Mouse (Mus musculus) left cerebral cortex, postnatal 36 days (tissue): Measurements from ENCODE around the gene Ikzf2. TPM values are rescaled to one million over a fixed set of nuclear protein-coding genes. Genes with fewer than 3 reads are reported as not detected.

Experiments
- DNase-seq, 2 experiments: peaks; one replicate each; pipeline ENCODE4 v3.0.0; 2021 to 2022; ENCODE audit warnings: low spot score in 2 of 2, mixed read lengths in 1 of 2
- intact Hi-C: fragments of 180-260 bp; cut with DNase I; formaldehyde crosslinking; loops from one replicate; pipeline ENCODE4 v1.15.1; 2025
- total RNA-seq, 2 experiments: library from RNA; stranded (reverse); gene quantifications; 2 replicates each; pipeline ENCODE4 v1.2.3; 2021

Gene Ikzf2
- total RNA-seq, 2 experiments from 2014 or later: 4.5 to 4.6 TPM

DNA sequence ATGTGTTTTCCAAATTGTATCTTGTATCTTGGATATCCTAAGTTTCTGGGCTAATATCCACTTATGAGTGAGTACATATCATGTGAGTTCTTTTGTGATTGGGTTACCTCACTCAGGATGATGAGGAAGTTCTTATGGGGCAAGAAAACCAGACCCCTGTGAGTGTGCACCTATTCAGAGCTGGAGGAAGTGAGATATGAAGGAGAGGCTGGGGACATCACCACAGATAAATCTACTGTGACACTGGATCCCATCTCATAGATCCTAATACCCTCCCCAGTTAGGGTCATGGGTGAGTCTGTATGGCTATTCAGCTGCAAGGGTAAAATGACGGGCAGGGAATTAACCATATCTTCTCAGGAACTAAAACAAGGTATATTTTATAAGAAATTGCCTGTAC lies 80.2 kb downstream of the Ikzf2 start:
- intact Hi-C loops: no loop called here
- DNase-seq: no peak

GRCm38 (mm10) chr1:69604213-69604612 lies 82.8 kb downstream of the Ikzf2 start:
- intact Hi-C loops: no loop called here
- no peak for DNase-seq

DNA sequence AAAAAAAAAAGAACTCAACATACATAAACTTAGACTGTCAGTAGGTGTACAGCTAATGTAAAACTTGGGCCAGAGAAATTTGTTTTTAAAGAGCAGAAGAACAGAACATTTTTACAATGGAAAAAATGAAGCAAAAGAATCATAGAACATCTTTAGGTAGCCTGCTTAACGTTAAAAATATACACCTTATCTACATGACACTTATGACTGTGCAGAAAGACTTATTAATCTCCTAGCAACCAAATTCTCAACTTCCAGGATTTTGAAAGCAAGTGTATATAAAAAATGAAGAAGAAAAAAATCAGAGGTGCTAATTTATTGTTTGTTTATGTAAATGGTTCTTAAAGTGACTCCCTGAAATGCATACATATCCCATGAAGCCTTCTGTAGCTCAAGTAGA lies 86.1 kb downstream of the Ikzf2 start:
- intact Hi-C loops: no loop called here
- DNase-seq: no peak

DNA sequence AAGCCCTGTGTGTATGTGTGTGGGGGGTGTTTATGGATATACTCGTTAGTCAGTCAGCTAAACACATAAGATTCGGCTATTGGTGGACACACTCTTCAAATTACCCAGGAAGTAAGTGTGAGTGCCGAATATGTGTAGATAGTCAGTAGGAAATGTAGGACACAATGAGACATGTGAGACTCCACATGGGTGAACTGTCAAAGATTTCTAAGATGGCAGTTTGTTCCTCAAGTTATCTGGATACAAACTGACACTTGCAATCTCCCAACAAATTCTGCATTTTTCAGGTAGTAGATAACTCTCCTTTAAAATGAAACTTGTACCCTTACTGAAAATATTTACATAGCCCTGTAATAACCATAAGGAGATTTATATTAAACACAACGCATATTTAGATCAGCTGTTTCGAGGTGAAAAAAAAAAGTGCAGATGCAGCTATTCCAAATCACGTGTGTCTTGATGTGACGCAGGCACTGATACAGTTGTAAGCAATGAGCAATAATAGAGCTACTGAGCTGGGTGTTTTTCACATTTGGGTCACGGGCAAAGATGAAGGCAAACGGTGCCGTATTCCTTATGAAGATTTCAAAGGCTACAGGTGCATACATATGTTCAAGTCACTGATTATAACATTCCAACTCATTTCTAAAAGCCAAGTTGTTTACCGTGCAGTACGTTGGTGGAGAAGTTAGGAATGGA lies 87.8 kb downstream of the Ikzf2 start:
- intact Hi-C loops: no loop called here
- DNase-seq: no peak

GRCm38 (mm10) chr1:69591889-69592288 lies 95.2 kb downstream of the Ikzf2 start:
- intact Hi-C loops: no loop called here
- DNase-seq: no peak

DNA sequence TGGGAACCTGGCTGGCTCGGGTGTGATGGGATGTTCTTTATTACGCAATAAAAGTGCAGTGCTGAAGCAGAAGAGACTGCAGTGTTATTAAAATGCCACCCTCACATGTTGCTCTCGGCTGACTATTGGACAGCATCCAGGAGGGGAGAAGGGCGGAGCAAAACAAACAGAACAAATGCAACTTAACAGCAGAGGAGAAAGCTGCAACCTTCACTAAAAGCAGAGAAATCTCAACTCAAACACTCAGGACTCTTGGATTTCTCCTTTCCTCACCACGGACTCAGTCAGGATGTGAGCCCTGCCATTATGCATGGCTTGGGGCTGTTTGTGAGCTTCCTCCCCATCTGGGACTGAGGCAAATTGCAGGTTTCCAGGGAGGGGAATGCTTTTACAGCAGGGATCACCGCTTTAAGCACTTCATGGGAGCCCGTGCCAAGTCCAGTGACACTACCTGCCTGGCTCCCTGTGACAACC lies 95.7 kb downstream of the Ikzf2 start:
- intact Hi-C loops: no loop called here
- DNase-seq: no peak

DNA sequence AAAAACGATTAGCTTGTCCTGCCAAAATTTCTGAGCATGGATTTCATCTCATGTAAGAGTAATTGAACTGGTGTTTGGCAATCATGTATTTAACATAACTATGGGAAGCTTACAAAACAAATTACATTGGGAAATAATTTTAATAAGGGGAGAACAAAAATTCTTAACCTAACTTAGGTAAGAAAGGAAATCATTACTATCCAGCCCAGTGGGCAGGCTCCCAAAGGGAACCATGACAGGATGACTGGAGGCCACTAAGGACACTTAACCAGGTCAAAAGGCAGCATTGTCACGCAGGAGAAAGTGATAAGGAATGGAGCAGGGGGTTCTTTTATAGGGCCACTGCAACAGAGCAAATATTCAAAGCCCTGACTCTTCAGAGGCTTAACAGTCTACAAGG lies 101.5 kb downstream of the Ikzf2 start:
- intact Hi-C loops: no loop called here
- DNase-seq: no peak

- DNase-seq: no peak
- intact Hi-C loops: no loop called here
Measured at GRCm38 (mm10) chr1:69583932-69584659, 102.9 kb downstream of the Ikzf2 start.

DNA sequence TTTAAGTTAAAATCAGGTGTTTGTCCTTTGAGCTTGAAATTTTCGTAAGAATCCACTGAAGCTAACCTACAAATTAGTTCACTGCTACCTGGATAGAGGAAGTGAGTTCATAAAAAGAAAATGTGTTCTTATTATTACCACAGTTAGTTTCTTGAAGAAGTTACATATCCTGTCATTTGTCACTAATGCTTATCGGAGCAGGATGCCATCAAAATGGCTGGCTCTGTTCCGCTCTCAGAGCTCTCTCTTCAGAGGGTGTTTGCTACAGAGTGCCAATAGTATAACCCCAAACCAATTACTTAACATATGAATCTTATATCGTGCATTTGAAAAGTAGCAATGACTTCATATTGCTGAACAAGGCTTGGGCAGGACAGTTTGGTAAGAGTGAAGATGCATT lies 108.1 kb downstream of the Ikzf2 start:
- DNase-seq: no peak
- intact Hi-C loops: no loop called here

DNA sequence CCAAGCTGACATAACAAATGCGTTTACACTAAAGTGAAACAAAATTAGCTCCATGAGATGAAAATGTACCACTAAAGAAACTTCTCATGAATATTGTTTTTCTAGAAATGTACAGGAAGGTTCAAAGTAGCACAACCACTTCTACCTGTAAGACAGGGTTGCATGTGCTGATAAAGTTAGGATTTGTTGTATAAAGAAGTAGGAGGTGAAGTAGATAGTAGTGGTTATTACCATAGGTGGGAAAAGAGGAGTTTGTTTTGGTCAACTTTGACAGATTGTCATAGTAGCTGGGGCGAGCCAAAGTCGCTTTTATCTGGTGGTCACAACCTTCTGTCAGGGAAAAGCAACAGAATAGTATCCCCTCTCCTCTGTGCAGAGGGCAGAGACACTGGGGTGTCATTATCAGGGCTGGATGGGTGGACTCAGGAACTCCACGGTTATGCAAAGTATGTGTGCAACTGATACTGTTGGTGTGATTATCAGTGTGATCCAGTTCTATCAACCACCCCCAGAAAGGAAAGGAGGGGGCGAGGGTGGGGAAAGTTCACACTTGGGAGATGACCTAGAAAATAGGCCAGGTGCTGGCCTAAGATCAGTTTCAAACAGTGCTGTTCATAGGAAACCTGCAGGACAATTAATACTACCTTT lies 127.5 kb downstream of the Ikzf2 start:
- intact Hi-C loops: no loop called here
- no peak for DNase-seq

- DNase-seq: no peak
- intact Hi-C loops: no loop called here
Measured at GRCm38 (mm10) chr1:69555636-69556151, 131.4 kb downstream of the Ikzf2 start.

- intact Hi-C loops: no loop called here
- DNase-seq: no peak
Measured at GRCm38 (mm10) chr1:69549987-69550386, 137.1 kb downstream of the Ikzf2 start.

- no peak for DNase-seq
- intact Hi-C loops: no loop called here
Measured at GRCm38 (mm10) chr1:69545885-69546253, 141.2 kb downstream of the Ikzf2 start.

DNA sequence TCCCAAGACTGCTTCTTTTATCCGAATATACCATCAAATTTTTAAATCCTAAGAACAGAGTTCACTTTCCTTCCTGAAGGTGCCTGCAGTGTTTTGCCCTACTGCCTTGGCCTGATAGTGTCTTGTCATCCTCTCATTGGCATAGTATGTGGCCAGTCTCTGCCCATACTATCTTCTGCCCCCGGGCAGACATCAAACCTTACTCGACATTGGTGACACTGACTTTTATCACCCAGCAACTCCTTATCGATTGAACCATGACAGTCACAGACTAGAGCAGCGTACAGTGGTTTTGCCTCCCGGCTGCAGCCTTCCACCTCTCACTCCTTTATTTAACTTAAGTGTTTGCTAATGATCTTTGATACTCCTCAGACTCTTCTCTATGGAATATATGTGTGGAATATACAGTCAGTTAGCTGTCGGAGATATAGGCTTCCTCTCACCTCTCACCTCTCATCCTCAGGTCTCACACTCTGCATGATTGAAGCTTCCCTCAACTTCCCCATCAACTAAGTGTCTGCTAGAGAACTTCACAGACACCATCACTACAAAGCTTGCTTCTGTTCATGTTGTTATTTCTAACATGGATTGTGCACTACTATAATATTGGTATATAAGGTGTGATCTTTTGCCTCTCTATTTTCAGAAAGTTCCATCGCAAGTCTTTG lies 141.7 kb downstream of the Ikzf2 start:
- intact Hi-C loops: no loop called here
- no peak for DNase-seq

DNA sequence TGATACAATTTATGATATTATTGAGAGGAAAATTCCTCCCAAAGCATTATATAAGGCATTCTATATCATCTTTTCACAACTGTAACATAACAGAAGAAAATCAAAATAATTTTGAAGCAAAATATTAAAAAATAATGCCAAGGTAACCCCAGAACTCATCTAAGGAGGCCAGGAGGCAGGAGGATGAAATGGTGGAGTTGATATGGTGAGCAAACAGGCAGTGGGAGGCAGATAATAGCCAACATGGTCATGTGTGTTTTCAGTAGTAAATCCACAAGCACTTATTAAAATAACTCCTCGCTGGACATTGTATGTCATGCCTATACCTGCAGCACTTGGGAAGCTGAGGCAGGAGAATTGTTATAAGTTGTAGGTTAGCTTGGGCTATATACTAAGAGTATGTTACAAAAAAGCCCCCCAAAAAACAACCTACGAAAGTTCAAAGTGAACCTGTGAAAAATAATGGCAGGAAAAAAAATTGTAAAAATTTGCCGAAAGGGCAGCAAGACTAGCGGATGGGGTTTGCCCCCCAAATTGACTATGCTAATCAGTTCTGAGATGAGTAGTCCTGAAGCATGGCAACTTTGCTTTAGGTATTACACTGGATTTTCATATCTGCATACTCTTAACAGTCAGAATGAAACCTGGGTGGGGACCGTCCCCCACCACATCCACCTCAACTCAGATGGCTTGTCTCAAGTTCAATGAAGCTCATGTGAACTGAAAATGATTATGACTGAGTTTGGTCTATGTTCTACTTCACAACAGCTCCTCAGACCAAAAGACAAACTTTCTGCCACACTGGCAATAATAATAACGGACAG lies 143.1 kb downstream of the Ikzf2 start:
- no peak for DNase-seq
- intact Hi-C loops: no loop called here

DNA sequence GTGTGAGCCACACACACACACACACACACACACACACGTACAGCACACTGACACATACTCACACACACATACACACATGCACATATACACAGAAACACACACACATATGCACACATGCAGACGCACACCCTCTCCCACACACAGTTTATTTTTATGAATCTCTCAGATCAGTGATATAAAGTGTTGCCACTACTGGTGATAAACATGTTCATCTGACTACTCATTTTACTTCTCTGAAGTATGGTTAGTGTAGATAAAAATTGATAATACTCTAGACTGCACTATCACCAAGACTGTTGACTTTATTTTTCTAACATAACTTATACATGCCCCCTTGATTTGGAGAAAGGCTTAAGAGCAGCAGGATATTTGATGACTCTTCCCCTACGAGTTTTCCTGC lies 144.5 kb downstream of the Ikzf2 start:
- no peak for DNase-seq

GRCm38 (mm10) chr1:69538663-69539062 lies 148.4 kb downstream of the Ikzf2 start:
- no peak for DNase-seq
- intact Hi-C loops: no loop called here

More for the DNA sequence above, 144.5 kb downstream of the Ikzf2 start:
- intact Hi-C loops: no loop called here

DNA sequence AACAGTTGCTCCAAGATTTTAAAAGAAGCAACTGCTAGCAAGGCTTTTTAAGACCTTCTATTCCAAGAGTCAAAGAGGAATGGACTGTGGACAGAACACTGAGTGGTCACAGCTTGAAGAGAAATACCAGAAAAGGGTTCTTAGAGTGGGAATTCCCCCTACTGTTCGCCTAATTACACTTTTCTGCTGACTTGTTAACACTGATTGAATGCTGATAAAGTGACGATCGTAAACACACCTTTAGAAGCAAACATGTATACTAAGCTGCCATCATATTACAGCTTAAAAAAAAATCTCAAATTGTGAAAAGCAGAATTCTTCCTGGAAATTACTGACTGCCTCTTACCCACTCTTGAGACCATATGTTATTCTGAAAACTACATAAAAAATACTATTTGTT lies 149.4 kb downstream of the Ikzf2 start:
- no peak for DNase-seq

GRCm38 (mm10) chr1:69535507-69535906 lies 151.5 kb downstream of the Ikzf2 start:
- intact Hi-C loops: no loop called here
- DNase-seq: no peak

More for the DNA sequence above, 149.4 kb downstream of the Ikzf2 start:
- intact Hi-C loops: no loop called here
